Mouse (Mus musculus) myocyte (in vitro differentiated cells): ENCODE data around the gene Plcb4. TPM values are rescaled to one million over a fixed set of nuclear protein-coding genes. Genes with fewer than 3 reads are reported as not detected.

Experiments used
- H3K27me3 ChIP-seq: one replicate; pipeline ENCODE4 v1.6.1; 2011; ENCODE audit not compliant: control insufficient read depth, insufficient read depth, insufficient read length
- H3K36me3 ChIP-seq: one replicate; pipeline ENCODE4 v1.6.1; 2011; ENCODE audit not compliant: control insufficient read depth, insufficient read depth
- H3K4me2 ChIP-seq: one replicate; pipeline ENCODE4 v1.6.1; 2011; ENCODE audit warnings: low read depth, control low read depth
- H3K4me3 ChIP-seq: one replicate; pipeline ENCODE4 v1.5.1; 2011; ENCODE audit warnings: mild to moderate bottlenecking, control low read depth, moderate library complexity
- H3K79me2 ChIP-seq: one replicate; pipeline ENCODE4 v1.6.1; 2011; ENCODE audit not compliant: control insufficient read depth, insufficient read depth
- H3ac ChIP-seq: one replicate; pipeline ENCODE4 v1.6.1; 2011; ENCODE audit not compliant: control insufficient read depth, insufficient read length
- CEBPB ChIP-seq: IDR thresholded peaks from 2 replicates; pipeline ENCODE4 v1.6.1; 2011; ENCODE audit warnings: mild to moderate bottlenecking, moderate library complexity; ENCODE audit not compliant: poor library complexity, insufficient read depth, severe bottlenecking
- E2F4 ChIP-seq: IDR thresholded peaks from one replicate; pipeline ENCODE4 v1.6.1; 2011; ENCODE audit warnings: mild to moderate bottlenecking, control low read depth, moderate library complexity; ENCODE audit not compliant: insufficient read depth
- MAX ChIP-seq: IDR thresholded peaks from one replicate; pipeline ENCODE4 v1.6.1; 2011; ENCODE audit warnings: low read depth, mild to moderate bottlenecking, control low read depth
- MYOD1 ChIP-seq, 3 experiments: IDR thresholded peaks; one replicate each; pipeline ENCODE4 v1.6.1; 2011; ENCODE audit warnings: control low read depth in 2 of 3, low read depth in 2 of 3, mild to moderate bottlenecking in 2 of 3, moderate library complexity in 1 of 3; ENCODE audit not compliant: insufficient read length in 2 of 3, control insufficient read depth in 1 of 3
- MYOG ChIP-seq, 3 experiments: IDR thresholded peaks; one replicate each; pipeline ENCODE4 v1.6.1; 2011; ENCODE audit warnings: control low read depth in 2 of 3, low read depth in 2 of 3, mild to moderate bottlenecking in 2 of 3; ENCODE audit not compliant: insufficient read length in 2 of 3, control insufficient read depth in 1 of 3, insufficient read depth in 1 of 3
- POLR2A ChIP-seq: IDR thresholded peaks from one replicate; pipeline ENCODE4 v1.6.1; 2011; ENCODE audit warnings: low read depth, mild to moderate bottlenecking, control low read depth, moderate library complexity; ENCODE audit not compliant: insufficient read length
- POLR2AphosphoS2 ChIP-seq: IDR thresholded peaks from one replicate; pipeline ENCODE4 v1.6.1; 2011; ENCODE audit warnings: low read depth, control low read depth; ENCODE audit not compliant: insufficient read length
- REST ChIP-seq: IDR thresholded peaks from one replicate; pipeline ENCODE4 v1.6.1; 2011; ENCODE audit warnings: mild to moderate bottlenecking, control low read depth, moderate library complexity; ENCODE audit not compliant: insufficient read depth, insufficient read length
- SRF ChIP-seq: IDR thresholded peaks from one replicate; pipeline ENCODE4 v1.6.1; 2011; ENCODE audit warnings: low read depth; ENCODE audit not compliant: control insufficient read depth, insufficient read length
- TCF12 ChIP-seq: IDR thresholded peaks from one replicate; pipeline ENCODE4 v1.6.1; 2011; ENCODE audit warnings: mild to moderate bottlenecking, control low read depth; ENCODE audit not compliant: poor library complexity, insufficient read depth, severe bottlenecking
- TCF3 ChIP-seq: IDR thresholded peaks from one replicate; pipeline ENCODE4 v1.6.1; 2011; ENCODE audit warnings: low read depth, control low read depth; ENCODE audit not compliant: insufficient read length
- USF1 ChIP-seq: IDR thresholded peaks from one replicate; pipeline ENCODE4 v1.6.1; 2011; ENCODE audit warnings: low read depth, mild to moderate bottlenecking, control low read depth, moderate library complexity
- polyA plus RNA-seq: library from polyadenylated mRNA; unstranded; fragments of >200 nt; fragmentation: generic; extraction: Trizol; gene quantifications from one replicate; pipeline ENCODE4 v1.2.1, GENCODE M21; 2012; ENCODE audit warnings: missing spikeins

Plcb4 gene
- polyA plus RNA-seq, 1 experiment = 5.3 TPM

DNA sequence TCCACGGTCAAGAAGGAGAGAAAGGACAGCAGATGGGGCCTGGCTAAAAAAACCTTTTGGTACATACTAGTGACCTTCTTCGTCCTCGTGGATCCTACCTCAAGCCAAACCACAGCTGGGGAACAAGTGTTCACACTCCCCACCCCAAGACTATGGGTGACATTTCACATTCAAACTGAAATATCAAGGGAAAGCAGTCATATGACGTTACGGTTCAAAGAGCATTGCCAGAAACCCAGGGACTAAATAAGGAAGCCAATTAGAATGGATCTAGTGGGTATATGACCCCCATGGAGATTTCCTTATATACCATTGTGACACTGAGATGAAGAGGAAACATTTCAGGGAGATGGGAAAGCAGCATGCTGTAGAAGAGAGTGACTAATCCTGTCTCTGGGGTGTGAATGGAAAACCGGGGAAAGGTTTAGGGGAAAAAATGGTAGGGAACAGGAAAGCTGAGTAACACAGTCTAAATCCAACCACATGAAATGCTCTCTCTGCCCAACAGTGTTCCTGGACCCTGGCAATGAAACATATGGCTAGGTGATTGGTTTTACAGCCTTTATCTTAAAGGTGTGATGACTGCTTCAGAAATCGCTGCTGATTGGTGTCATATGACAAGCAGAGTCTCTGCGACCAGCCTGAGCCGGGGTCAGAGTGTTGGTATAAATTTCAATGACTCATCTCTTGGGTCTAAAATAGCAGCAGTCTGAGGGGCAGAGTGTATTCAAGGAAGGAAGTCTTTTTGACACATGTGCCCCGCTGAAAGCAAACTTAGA is 114.6 kb downstream of the Plcb4 start:
- Histone ChIP-seq H3K79me2 (peaks cover 7% of the 10 kb centered on the region), H3K4me3 (no peak overlapping the region), H3ac (no peak overlapping the region), H3K27me3 (no peaks in the 10 kb centered on the region), H3K36me3 (no peaks in the 10 kb centered on the region), H3K4me2 (peak overlapping the region; percentile 80)
- TF ChIP-seq MYOD1 (IDR thresholded peaks at IDR 0.05; ENCODE audit: control insufficient read depth in 1 of 3, insufficient read length in 2 of 3, low read depth in 2 of 3) = peak in 2 of 3 experiments; percentile 26 to 29
- peak; percentile 3 for TF ChIP-seq USF1
- TF ChIP-seq MYOG (IDR thresholded peaks at IDR 0.05; ENCODE audit: control insufficient read depth in 1 of 3, insufficient read depth in 1 of 3, insufficient read length in 2 of 3, low read depth in 2 of 3) = peak in 2 of 3 experiments; percentile 31 to 39
- no peak for TF ChIP-seq MAX

DNA sequence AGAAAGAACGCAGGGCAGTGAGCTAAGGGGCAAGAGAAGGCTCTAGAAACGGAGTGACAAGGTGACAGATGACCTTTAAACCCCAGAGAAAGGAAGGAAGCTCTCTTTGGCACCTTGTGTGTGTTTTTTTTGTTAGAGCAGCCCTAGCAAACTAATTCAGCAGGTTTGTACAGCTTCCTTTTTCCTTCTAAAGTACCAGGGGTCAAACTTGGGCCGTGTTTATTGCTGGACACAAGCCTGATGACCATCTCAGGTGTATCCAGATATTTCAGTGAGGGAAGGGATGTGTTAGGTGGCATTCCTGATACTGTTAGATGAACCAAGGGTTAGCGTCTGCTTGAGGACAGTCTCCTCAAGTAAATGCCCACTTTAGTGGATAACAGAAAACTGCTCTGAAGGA is 116.2 kb downstream of the Plcb4 start:
- no peaks in the 10 kb centered on the region for H3K36me3 ChIP-seq
- no peak overlapping the region for H3K4me3 ChIP-seq
- H3ac ChIP-seq = no peak overlapping the region
- H3K4me2 ChIP-seq = no peak overlapping the region
- no peaks in the 10 kb centered on the region for H3K27me3 ChIP-seq
- TF ChIP-seq TCF3 (no peak), POLR2A (no peak), SRF (no peak), REST (no peak), MYOD1 (IDR thresholded peaks at IDR 0.05; ENCODE audit: control insufficient read depth in 1 of 3, insufficient read length in 2 of 3, low read depth in 2 of 3) (no peak), E2F4 (no peak), TCF12 (no peak), USF1 (no peak), MAX (no peak), CEBPB (no peak), MYOG (IDR thresholded peaks at IDR 0.05; ENCODE audit: control insufficient read depth in 1 of 3, insufficient read depth in 1 of 3, insufficient read length in 2 of 3, low read depth in 2 of 3) (no peak)
- peaks cover 7% of the 10 kb centered on the region for H3K79me2 ChIP-seq

DNA sequence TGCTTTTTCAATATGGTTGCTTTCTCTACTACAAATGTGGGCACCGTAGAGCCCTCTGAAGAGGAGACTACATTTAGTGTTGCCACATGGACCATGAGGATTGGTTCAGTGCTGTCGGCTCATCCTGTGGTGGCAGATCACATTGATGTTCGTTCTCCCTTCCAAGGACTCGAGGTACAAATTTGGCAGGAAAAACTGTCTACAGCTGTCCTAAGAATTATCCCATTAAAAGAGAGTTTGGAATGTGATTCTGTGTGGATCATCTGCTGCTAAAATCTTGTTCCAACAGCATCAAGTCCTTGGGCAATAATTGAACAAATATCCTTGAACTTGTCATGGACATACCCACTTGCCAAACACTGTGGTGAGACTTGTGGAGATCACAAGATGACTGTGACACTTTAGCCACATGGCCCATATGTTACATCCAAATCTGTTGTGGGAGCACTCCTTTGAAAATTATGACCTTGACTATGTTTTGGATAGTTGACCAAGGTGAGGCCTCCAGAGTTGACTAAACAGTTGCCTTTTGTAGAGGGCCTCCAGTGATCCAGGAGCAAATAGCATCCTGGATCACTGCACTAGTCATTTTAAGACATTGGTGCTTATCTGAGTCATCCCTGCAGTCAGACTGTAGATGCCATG is 117.4 kb downstream of the Plcb4 start:
- Histone ChIP-seq H3K79me2 (peaks cover 7% of the 10 kb centered on the region), H3K36me3 (no peaks in the 10 kb centered on the region), H3K4me2 (no peak overlapping the region), H3K4me3 (no peak overlapping the region), H3K27me3 (no peaks in the 10 kb centered on the region), H3ac (no peak overlapping the region)
- no peak for TF ChIP-seq E2F4
- TF ChIP-seq REST = no peak
- no peak for TF ChIP-seq USF1
- no peak for TF ChIP-seq TCF3
- TF ChIP-seq MYOD1 (IDR thresholded peaks at IDR 0.05; ENCODE audit: control insufficient read depth in 1 of 3, insufficient read length in 2 of 3, low read depth in 2 of 3) = no peak
- no peak for TF ChIP-seq POLR2AphosphoS2
- TF ChIP-seq MYOG (IDR thresholded peaks at IDR 0.05; ENCODE audit: control insufficient read depth in 1 of 3, insufficient read depth in 1 of 3, insufficient read length in 2 of 3, low read depth in 2 of 3) = no peak
- TF ChIP-seq CEBPB = no peak
- no peak for TF ChIP-seq SRF
- no peak for TF ChIP-seq TCF12
- no peak for TF ChIP-seq MAX
- no peak for TF ChIP-seq POLR2A

DNA sequence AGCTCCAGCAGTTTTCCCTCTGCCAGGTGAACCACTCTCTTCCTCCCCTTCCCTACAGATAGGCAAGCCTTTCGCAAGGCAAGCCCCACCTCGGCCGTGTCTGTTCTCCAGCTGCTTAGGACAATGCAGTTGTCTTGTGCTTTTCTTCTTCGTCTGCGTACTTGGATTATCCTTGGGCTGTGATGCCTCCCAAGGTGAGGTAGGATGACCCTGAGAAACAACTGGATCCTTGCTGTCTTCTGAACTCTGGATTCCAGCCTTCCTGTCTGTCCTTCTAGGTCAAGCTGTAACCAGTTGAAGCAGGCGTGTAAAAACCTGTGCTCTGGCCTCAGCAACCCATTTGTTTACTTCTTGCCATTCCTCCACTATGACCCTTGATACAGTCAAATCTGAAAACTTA is 122.6 kb downstream of the Plcb4 start:
- no peak overlapping the region for H3K4me3 ChIP-seq
- H3K79me2 ChIP-seq = no peaks in the 10 kb centered on the region
- TF ChIP-seq POLR2A = no peak
- no peak for TF ChIP-seq E2F4
- no peak for TF ChIP-seq MYOG (IDR thresholded peaks at IDR 0.05; ENCODE audit: control insufficient read depth in 1 of 3, insufficient read depth in 1 of 3, insufficient read length in 2 of 3, low read depth in 2 of 3)
- no peak for TF ChIP-seq TCF3
- no peak for TF ChIP-seq TCF12
- no peak for TF ChIP-seq CEBPB
- TF ChIP-seq SRF = no peak
- TF ChIP-seq POLR2AphosphoS2 = no peak
- no peak for TF ChIP-seq REST
- TF ChIP-seq MAX = no peak
- no peak for TF ChIP-seq MYOD1 (IDR thresholded peaks at IDR 0.05; ENCODE audit: control insufficient read depth in 1 of 3, insufficient read length in 2 of 3, low read depth in 2 of 3)
- no peak for TF ChIP-seq USF1
- H3K36me3 ChIP-seq = no peaks in the 10 kb centered on the region
- no peak overlapping the region for H3K4me2 ChIP-seq
- no peak overlapping the region for H3ac ChIP-seq
- H3K27me3 ChIP-seq = no peaks in the 10 kb centered on the region
